Mouse (Mus musculus): ENCODE results near the gene Nup85. TPM values are rescaled to one million over a fixed set of nuclear protein-coding genes. Genes with fewer than 3 reads are reported as not detected.
A peak's percentile ranks its signal among the peaks of the same experiment; 100 is the strongest.

The Nup85 gene
- polyA plus RNA-seq, 1 experiment from 2014 or later: 155 TPM

DNA sequence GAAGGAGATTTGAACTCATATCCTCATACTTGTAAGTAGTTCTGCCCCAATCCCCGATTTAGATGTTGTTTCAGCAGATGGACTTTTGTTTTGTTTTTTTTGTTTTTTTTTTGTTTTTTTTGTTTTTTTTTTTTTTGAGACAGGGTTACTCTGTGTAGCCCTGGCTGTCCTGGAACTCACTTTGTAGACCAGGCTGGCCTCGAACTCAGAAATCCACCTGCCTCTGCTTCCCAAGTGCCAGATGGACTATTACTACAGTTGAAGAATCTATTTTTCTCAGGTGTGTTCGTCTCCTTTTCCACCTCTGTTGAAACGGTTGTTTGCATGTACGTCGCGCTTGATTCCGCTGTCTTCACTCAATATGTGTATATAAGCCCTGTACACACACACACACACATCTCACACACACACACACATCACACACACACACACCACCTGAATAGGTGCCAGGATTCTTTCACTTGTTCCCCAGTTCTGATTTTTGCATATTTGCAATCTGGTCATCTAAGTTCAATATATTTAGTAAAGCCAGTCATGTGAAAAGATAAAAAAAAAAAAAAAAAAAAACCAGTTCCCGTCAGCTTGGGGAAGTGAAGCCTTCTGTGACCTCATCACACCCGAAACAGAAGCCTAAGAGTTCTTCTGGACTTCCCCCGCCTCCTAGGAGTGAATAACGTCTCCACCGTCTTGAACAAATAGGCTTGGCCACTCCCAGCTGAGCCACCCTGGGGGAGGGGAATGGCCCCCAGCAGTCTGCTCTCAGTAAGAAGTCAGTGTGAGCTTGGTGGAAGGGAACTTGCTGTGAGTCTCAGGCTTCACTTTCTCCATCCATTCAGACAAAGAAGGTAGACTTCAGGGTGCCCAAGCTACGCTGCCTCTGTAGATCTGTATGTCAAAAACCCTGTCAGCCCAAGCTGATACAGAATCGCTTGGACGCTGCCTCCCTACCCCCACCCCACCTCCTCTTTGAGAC, 66.6 kb downstream of the Nup85 start:
- H3K9ac ChIP-seq: no peak overlapping the region
- ATAC-seq: no peak
- no peaks in the 10 kb centered on the region for H3K36me3 ChIP-seq
- peaks cover 6% of the 10 kb centered on the region; the same call in 1 of the 2 replicates for H3K4me1 ChIP-seq (replicated peaks)
- H3K9me3 ChIP-seq: no peaks in the 10 kb centered on the region
- H3K27ac ChIP-seq: no peak overlapping the region
- no peak overlapping the region for H3K4me3 ChIP-seq (replicated peaks)
- H3K27me3 ChIP-seq (replicated peaks): no peaks in the 10 kb centered on the region
- peak overlapping the region; percentile 30; the same call in 1 of the 2 replicates for H3K4me2 ChIP-seq (replicated peaks)
- WGBS: 48% methylated on average over 16 of the region's 16 CpGs

DNA sequence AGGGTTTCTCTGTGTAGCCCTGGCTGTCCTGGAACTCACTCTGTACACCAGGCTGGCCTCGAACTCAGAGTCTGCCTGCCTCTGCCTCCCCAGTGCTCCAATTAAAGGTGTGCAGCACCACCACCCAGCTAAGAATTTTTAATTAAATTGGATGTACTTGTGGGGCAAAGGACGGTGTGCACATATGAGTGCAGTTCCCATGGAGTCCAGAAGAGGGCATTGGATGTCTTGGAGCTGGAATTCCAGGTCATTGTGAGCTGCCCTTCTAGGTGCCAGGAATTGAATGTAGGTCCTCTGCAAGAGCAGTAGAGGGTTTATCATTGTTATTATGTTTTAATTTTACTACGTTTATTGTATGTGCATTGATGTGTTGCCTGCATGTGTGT, 67.3 kb downstream of the Nup85 start:
- H3K27me3 ChIP-seq (replicated peaks): no peaks in the 10 kb centered on the region
- no peak for ATAC-seq
- H3K4me3 ChIP-seq (replicated peaks): no peak overlapping the region
- H3K9ac ChIP-seq: no peak overlapping the region
- H3K27ac ChIP-seq: no peak overlapping the region
- H3K4me1 ChIP-seq (replicated peaks): peaks cover 6% of the 10 kb centered on the region; the same call in 1 of the 2 replicates
- no peaks in the 10 kb centered on the region for H3K36me3 ChIP-seq
- 15% methylated on average over 3 of the region's 3 CpGs for WGBS
- peak overlapping the region; percentile 30; the same call in 1 of the 2 replicates for H3K4me2 ChIP-seq (replicated peaks)
- H3K9me3 ChIP-seq: no peaks in the 10 kb centered on the region

DNA sequence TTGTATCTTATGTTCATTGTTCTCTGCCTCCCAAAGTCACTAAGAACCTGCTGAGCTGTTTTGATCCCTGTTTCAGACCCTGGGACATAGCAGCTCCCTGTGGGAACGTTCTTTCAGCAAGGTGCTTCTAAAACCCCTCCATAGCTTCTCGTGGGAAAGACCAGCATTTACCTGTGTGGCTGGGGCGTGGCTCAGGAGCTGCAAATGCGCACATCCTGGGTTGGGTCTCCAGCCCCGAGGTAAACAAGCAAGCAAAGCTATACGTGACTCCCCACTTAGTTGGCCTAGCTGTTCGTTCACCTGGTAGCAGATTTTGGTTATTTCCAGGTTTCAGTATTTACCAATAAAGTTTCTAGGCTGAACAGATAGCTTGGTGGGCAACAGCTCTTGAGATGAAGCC, 68.0 kb downstream of the Nup85 start:
- Histone ChIP-seq H3K9me3 (no peaks in the 10 kb centered on the region), H3K36me3 (no peaks in the 10 kb centered on the region), H3K4me2 (replicated peaks) (no peak overlapping the region), H3K4me1 (replicated peaks) (no peaks in the 10 kb centered on the region), H3K9ac (no peak overlapping the region; the same call in 1 of the 2 replicates), H3K4me3 (replicated peaks) (no peak overlapping the region), H3K27ac (no peak overlapping the region), H3K27me3 (replicated peaks) (no peaks in the 10 kb centered on the region)
- WGBS: 73% methylated on average over 7 of the region's 7 CpGs
- no peak for ATAC-seq

DNA sequence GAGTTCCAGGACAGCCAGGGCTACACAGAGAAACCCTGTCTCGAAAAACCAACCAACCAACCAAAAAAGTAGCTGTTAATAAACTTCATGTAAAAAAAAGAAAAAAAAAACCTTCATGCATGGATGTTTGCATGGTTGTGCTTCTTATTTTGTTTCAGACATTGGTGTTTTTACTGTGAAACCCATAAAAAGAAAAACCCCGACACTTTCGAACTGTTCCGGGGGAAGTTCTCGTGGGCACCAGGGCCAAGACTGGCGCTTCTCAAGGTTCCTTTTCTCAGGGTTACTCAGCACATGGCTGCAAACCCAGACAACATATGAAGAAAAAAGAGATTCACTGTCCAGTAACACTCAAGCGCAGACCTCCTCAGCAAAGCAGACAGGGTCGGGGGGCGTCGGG, 68.6 kb downstream of the Nup85 start:
- H3K27ac ChIP-seq: no peak overlapping the region
- H3K9ac ChIP-seq: no peak overlapping the region
- no peak for ATAC-seq
- no peaks in the 10 kb centered on the region for H3K9me3 ChIP-seq
- H3K4me1 ChIP-seq (replicated peaks): no peaks in the 10 kb centered on the region
- no peaks in the 10 kb centered on the region for H3K27me3 ChIP-seq (replicated peaks)
- no peak overlapping the region for H3K4me3 ChIP-seq (replicated peaks)
- no peak overlapping the region for H3K4me2 ChIP-seq (replicated peaks)
- 83% methylated on average over 10 of the region's 10 CpGs for WGBS
- H3K36me3 ChIP-seq: no peaks in the 10 kb centered on the region

Other genes starting within 250 kb of the Nup85 start
- gene Ush1g, start 242.4 kb upstream of the Nup85 start, polyA plus RNA-seq (2015; fragmentation: Nextera tagmentation; extraction: Ambion mirVana): 0.08 TPM in 1 of 2 replicates, not detected in the other
- 0.77 and 1.2 TPM in 2 replicates for gene Otop3, start 229.7 kb upstream of the Nup85 start, polyA plus RNA-seq (2015; fragmentation: Nextera tagmentation; extraction: Ambion mirVana)
- gene Hid1, start 196.7 kb upstream of the Nup85 start, polyA plus RNA-seq (2015; fragmentation: Nextera tagmentation; extraction: Ambion mirVana): 17.1 and 22.7 TPM in 2 replicates
- gene Cdr2l, start 182.5 kb upstream of the Nup85 start, polyA plus RNA-seq (2015; fragmentation: Nextera tagmentation; extraction: Ambion mirVana): 7.5 and 8.0 TPM in 2 replicates
- gene Mrpl58, start 160.7 kb upstream of the Nup85 start, polyA plus RNA-seq (2015; fragmentation: Nextera tagmentation; extraction: Ambion mirVana): 187 and 197 TPM in 2 replicates
- 989 and 991 TPM in 2 replicates for gene Atp5h, start 144.5 kb upstream of the Nup85 start, polyA plus RNA-seq (2015; fragmentation: Nextera tagmentation; extraction: Ambion mirVana)
- 12.1 and 13.5 TPM in 2 replicates for gene Kctd2, start 144.3 kb upstream of the Nup85 start, polyA plus RNA-seq (2015; fragmentation: Nextera tagmentation; extraction: Ambion mirVana)
- 0.49 and 0.66 TPM in 2 replicates for gene Trim80, start 123.9 kb upstream of the Nup85 start, polyA plus RNA-seq (2015; fragmentation: Nextera tagmentation; extraction: Ambion mirVana)
- 2.8 and 3.7 TPM in 2 replicates for gene Slc16a5, start 102.0 kb upstream of the Nup85 start, polyA plus RNA-seq (2015; fragmentation: Nextera tagmentation; extraction: Ambion mirVana)
- gene Armc7, start 88.8 kb upstream of the Nup85 start, polyA plus RNA-seq (2015; fragmentation: Nextera tagmentation; extraction: Ambion mirVana): 6.6 and 8.0 TPM in 2 replicates
- 143 and 148 TPM in 2 replicates for gene Nt5c, start 72.6 kb upstream of the Nup85 start, polyA plus RNA-seq (2015; fragmentation: Nextera tagmentation; extraction: Ambion mirVana)
- gene Jpt1, start 50.0 kb upstream of the Nup85 start, polyA plus RNA-seq (2015; fragmentation: Nextera tagmentation; extraction: Ambion mirVana): 493 and 505 TPM in 2 replicates
- gene Sumo2, start 28.2 kb upstream of the Nup85 start, polyA plus RNA-seq (2015; fragmentation: Nextera tagmentation; extraction: Ambion mirVana): 766 and 860 TPM in 2 replicates
- 89.5 and 98.3 TPM in 2 replicates for gene Mrps7, start 39.5 kb downstream of the Nup85 start, polyA plus RNA-seq (2015; fragmentation: Nextera tagmentation; extraction: Ambion mirVana)
- gene Gga3, start 39.6 kb downstream of the Nup85 start, polyA plus RNA-seq (2015; fragmentation: Nextera tagmentation; extraction: Ambion mirVana): 18.3 and 18.6 TPM in 2 replicates
- gene Mif4gd, start 48.5 kb downstream of the Nup85 start, polyA plus RNA-seq (2015; fragmentation: Nextera tagmentation; extraction: Ambion mirVana): 30.0 and 34.6 TPM in 2 replicates
- gene Slc25a19, start 63.9 kb downstream of the Nup85 start, polyA plus RNA-seq (2015; fragmentation: Nextera tagmentation; extraction: Ambion mirVana): 24.7 and 25.4 TPM in 2 replicates
- 79.3 and 79.4 TPM in 2 replicates for gene Grb2, start 144.2 kb downstream of the Nup85 start, polyA plus RNA-seq (2015; fragmentation: Nextera tagmentation; extraction: Ambion mirVana)
- 18.6 and 20.8 TPM in 2 replicates for gene Tmem94, start 201.0 kb downstream of the Nup85 start, polyA plus RNA-seq (2015; fragmentation: Nextera tagmentation; extraction: Ambion mirVana)
- gene Caskin2, start 249.2 kb downstream of the Nup85 start, polyA plus RNA-seq (2015; fragmentation: Nextera tagmentation; extraction: Ambion mirVana): 12.0 and 12.1 TPM in 2 replicates